Mouse (Mus musculus): ENCODE measurements at regions not wholly inside any gene's neighbourhood (a gene's known extent, or its start where the extent isn't known, plus 50 kb on each side); places are given as distances from the start of the nearest gene placed in this dataset.

GRCm38 (mm10) chr12:7382455-7382854 lies 595.0 kb upstream of the Apob start:
- no peak for TF ChIP-seq GATA4 (IDR thresholded peaks at IDR 0.05; ENCODE audit: insufficient replicate concordance, low read length)

- no peak for TF ChIP-seq GATA4 (IDR thresholded peaks at IDR 0.05; ENCODE audit: insufficient replicate concordance, low read length)
Observed at GRCm38 (mm10) chr12:7403800-7404199, 573.6 kb upstream of the Apob start.

GRCm38 (mm10) chr12:7411810-7412209 lies 565.6 kb upstream of the Apob start:
- TF ChIP-seq GATA4 (IDR thresholded peaks at IDR 0.05; ENCODE audit: insufficient replicate concordance, low read length): no peak

- TF ChIP-seq GATA4 (IDR thresholded peaks at IDR 0.05; ENCODE audit: insufficient replicate concordance, low read length): no peak
Observed at GRCm38 (mm10) chr12:7420276-7420675, 557.2 kb upstream of the Apob start.

- no peak for TF ChIP-seq GATA4 (IDR thresholded peaks at IDR 0.05; ENCODE audit: insufficient replicate concordance, low read length)
Observed at GRCm38 (mm10) chr12:7421826-7422540, 555.5 kb upstream of the Apob start.

GRCm38 (mm10) chr12:7430981-7431380 lies 546.5 kb upstream of the Apob start:
- no peak for TF ChIP-seq GATA4 (IDR thresholded peaks at IDR 0.05; ENCODE audit: insufficient replicate concordance, low read length)

- TF ChIP-seq GATA4 (IDR thresholded peaks at IDR 0.05; ENCODE audit: insufficient replicate concordance, low read length): no peak
Observed at GRCm38 (mm10) chr12:7445238-7445637, 532.2 kb upstream of the Apob start.

- TF ChIP-seq GATA4 (IDR thresholded peaks at IDR 0.05; ENCODE audit: insufficient replicate concordance, low read length): no peak
Observed at GRCm38 (mm10) chr12:7450506-7450905, 526.9 kb upstream of the Apob start.

- no peak for TF ChIP-seq GATA4 (IDR thresholded peaks at IDR 0.05; ENCODE audit: insufficient replicate concordance, low read length)
Observed at GRCm38 (mm10) chr12:7457036-7457435, 520.4 kb upstream of the Apob start.

- TF ChIP-seq GATA4 (IDR thresholded peaks at IDR 0.05; ENCODE audit: insufficient replicate concordance, low read length): no peak
Observed at GRCm38 (mm10) chr12:7457544-7457943, 519.9 kb upstream of the Apob start.

- no peak for TF ChIP-seq GATA4 (IDR thresholded peaks at IDR 0.05; ENCODE audit: insufficient replicate concordance, low read length)
Observed at GRCm38 (mm10) chr12:7464947-7465346, 512.5 kb upstream of the Apob start.

GRCm38 (mm10) chr12:7512579-7513248 lies 464.7 kb upstream of the Apob start:
- TF ChIP-seq GATA4 (IDR thresholded peaks at IDR 0.05; ENCODE audit: insufficient replicate concordance, low read length): no peak

- no peak for TF ChIP-seq GATA4 (IDR thresholded peaks at IDR 0.05; ENCODE audit: insufficient replicate concordance, low read length)
Observed at GRCm38 (mm10) chr12:7537389-7537788, 440.1 kb upstream of the Apob start.

GRCm38 (mm10) chr12:7543281-7543981 lies 434.0 kb upstream of the Apob start:
- TF ChIP-seq GATA4 (IDR thresholded peaks at IDR 0.05; ENCODE audit: insufficient replicate concordance, low read length): no peak

GRCm38 (mm10) chr12:7548759-7549158 lies 428.7 kb upstream of the Apob start:
- TF ChIP-seq GATA4 (IDR thresholded peaks at IDR 0.05; ENCODE audit: insufficient replicate concordance, low read length): no peak

GRCm38 (mm10) chr12:7560245-7560644 lies 417.2 kb upstream of the Apob start:
- TF ChIP-seq GATA4 (IDR thresholded peaks at IDR 0.05; ENCODE audit: insufficient replicate concordance, low read length): no peak
